Mouse (Mus musculus): ENCODE data around the gene Xrcc4. TPM values are rescaled to one million over a fixed set of nuclear protein-coding genes. Genes with fewer than 3 reads are reported as not detected.

The Xrcc4 gene
- total RNA-seq, 2 experiments from 2014 or later = 13.3 to 16.2 TPM

DNA sequence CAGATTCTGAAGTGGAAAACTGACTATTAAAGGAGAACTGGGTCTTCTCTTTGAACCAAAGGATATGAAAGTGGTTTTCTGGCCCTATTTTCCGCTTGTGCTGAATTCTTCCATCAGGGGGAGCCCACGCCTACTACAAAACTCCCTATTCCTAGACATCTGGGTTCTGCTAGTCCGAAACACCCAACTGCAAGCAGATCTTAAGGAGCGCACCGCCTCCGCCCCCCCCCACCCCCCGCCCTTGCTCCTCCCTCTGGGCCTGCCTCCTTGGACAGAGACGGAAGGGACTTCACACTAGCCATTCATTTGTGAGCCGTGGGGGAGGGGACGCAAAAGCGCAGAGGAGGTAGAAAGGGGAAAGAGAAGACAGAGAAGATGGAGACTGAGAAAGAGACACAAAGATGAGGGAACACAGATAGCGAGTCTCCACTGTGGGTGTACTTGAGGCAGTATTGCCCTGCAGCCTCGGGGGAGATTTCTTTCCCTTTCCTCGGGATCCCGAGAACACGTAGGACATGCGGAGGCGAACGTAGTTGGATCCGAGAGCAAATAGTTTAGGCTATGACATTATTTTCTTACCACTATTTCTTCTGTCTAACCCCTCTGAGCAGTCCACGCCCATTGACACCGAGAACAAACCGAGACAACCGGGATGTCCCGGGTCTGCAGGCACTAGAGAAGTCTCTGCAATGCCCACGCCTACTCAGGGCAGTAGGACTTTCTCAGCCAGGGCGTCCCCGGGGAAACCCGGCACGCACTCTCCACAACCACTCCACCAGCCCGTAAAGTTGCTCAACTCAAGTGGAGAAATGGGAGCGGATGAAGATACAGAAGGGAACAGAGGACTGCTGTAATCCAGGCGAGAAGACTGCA is 348.9 kb downstream of the Xrcc4 start:
- peak; percentile 55 to 69 for DNase-seq (ENCODE audit: low spot score in 2 of 2)

DNA sequence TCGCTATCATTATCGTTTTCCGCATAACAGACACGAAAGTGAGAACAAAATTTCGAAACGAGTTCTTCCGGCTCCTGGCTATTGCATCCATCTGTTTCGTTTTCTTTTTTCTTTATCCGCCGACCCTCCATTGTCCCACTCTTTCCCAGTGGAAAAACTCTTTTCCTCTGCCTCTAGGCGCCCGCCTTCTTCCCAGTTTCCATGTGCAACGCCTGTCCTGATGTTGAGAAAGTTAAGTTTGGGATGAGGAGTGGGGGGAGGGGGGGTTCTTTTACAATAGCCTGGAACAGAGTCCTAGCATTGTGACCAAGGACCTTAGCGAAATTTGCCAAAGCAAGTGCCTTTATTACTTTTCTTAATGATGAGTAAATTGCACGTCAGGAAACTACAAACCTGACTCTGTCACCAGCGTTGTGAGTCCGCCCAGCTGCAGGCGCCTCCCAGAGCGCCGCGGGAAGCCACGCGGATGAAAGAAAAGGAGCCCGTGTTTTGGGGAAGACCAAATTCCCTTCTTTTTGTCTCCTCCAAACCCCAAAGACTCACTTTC is 349.6 kb downstream of the Xrcc4 start:
- DNase-seq (ENCODE audit: low spot score in 2 of 2) = no peak

DNA sequence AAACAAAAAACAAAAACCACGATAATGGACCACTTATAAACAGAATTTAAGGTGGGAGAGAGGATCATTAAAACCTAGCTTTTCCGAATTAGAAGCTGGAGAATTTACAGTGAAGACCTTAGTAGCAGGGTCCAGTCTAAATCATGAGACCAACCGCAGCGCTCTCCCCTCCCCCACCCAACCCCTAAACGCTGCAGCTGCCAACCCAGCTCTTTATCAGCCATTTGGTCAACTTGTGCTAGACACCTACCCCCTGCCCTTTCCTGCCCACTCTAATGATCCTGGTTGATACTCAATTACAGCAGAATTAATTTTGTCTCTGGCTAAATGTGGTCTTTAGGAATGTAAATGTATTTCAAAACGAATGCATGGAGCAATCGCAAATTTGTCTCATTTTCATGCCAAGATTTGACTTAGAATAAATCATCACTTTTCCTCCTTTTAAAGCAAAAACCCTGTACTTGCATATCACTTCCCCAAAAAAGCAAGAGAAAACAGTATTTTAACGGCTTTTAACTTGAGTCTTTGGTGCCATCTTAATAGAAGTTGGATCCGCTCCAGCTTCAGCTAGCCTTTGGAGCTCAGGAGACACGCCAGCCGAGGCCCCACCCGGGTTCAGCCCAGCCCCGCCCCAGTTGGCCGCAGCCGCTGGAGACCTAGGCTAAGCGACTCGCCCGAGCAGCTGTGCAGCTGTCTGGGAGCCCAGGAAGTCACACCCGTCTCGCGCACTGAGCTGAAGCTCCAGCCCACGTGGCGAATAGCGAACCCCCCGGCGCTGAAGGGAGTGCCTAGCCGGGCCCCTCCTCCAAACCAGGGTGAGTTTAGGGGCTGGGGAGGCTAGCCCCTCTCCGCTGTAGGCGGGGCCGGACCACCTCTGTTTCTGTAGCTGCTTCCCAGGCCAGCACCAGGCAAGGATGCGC is 350.4 kb downstream of the Xrcc4 start:
- peak; percentile 22 to 50 for DNase-seq (ENCODE audit: low spot score in 2 of 2)

DNA sequence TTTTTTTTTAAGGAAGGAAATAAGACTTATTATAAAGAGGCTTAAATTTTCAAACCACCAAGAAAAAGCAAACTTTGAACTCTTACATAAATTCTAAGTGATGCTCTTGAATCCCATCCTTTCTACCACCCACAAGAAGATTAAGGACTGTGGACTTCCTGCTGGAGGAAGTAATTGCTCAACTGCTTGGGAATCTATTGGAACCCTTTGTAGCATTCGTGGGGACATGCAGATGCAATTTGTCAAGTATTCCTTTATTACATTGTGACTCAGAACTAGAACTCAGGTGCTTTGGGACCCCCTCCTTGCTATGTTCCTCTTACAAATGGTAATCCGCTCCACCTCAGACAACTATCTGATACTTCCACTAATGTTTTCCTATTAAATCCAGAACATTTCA is 351.1 kb downstream of the Xrcc4 start:
- DNase-seq (ENCODE audit: low spot score in 2 of 2) = no peak

DNA sequence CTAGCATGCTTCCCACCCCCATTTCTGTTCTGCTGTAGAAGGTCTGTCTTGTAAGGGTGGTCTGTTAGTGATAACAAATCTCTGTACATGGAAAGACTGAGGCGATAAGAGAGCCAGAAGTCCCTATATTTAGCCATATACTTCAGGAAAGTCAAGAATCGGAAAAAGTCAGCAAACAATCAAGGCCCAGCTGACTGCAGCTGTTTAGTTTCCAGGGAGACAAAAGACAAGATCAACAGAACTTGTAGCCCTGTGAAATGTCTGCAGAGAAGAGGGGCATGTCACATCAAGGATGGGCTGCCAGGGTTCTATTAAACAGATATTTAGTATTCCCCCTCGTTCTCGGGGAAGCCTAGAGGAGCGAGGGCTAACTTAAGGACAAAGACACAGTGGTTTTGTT is 354.3 kb downstream of the Xrcc4 start:
- no peak for DNase-seq (ENCODE audit: low spot score in 2 of 2)

DNA sequence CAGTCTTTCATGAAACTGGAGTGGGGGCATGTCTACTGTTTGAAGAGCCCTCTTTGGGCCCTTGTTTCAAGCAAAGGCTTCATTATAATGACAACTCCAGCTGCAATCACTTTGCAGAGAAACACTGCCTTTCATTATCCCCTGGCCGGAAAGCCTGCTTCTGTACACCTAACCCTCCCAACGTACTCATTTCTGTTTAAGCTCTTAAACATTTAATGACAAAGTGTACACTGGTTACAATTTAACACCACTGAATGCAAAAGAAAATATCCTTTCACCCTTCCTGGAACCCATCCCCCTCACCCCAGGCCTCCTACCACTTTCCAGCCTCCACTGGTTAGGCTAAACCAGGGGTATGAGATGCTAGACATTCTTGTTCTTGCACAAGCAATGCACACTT is 362.9 kb downstream of the Xrcc4 start:
- no peak for DNase-seq (ENCODE audit: low spot score in 2 of 2)

Other genes with a start within 250 kb of the Xrcc4 start
- 10 to 100 TPM; 21.7 to 22.3 TPM for gene Tmem167, start 485 bp downstream of the Xrcc4 start, total RNA-seq (2021)

All from left cerebral cortex, adult 18-20 months (tissue).